Mouse (Mus musculus) heart, adult 2 months (tissue): ENCODE measurements around the gene Prmt2.

Experiments
- CTCF ChIP-seq: fragments of 200-600 bp; IDR thresholded peaks from 2 replicates; pipeline ENCODE4 v1.8.1; 2022; ENCODE audit warnings: antibody characterized with exemption, mild to moderate bottlenecking, moderate library complexity
- POLR2A ChIP-seq: fragments of 200-500 bp; IDR thresholded peaks from 2 replicates; pipeline ENCODE4 v1.6.1; 2011; ENCODE audit warnings: mild to moderate bottlenecking, low read depth, low read length, control low read depth; ENCODE audit not compliant: insufficient read depth

DNA sequence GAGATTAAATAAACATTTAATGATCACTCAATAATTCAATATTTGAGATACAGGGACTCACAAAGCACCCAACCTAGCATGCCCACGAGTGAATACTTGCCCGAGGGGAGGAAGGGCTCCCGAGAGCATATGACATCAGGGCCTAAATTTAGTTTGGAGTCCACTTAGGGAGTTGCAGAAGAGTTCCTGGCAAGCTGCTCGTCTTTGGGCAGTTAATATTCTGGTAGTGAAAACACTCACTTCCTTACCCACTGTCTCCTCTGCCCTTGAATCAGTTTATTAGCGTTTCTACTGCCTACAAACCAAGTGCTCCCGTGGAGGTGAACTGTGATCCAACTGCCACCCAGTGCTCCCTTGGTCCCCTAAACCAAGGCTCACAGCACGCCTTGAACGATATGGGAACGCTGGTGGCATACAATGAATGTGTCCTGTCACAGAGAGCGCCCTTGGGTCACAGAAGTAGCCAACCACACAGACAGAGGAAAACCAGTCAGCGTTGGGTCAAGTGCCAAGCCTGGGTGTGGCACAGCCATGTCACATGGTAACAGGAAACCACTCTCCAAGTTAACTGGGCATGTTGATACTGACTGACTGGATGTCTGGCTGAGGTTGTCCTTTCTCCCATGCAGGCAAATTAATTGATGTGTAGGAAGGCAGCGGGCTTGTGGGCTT, 20.2 kb upstream of the Prmt2 start:
- no peak for TF ChIP-seq CTCF
- TF ChIP-seq POLR2A: 0 out of 2 replicates have a peak, but pooled peaks have one; percentile 46
